ENCODE assay signal across 9 mouse cellular contexts in genomic region chr17:5976221-5977055, GRCm38 (mm10). TPM values are rescaled to one million over a fixed set of nuclear protein-coding genes. Genes with fewer than 3 reads are reported as not detected.
DNase-seq lines count a peak whose midpoint lies in the region; ATAC-seq lines count a peak whose summit lies in the region.
"Had no signal": no experiment of that assay in that cellular context is flagged by ENCODE, and none has a peak within 500 bp of the region (broad histone marks: within the 10 kb centered on the region; RNA-seq: fewer than 3 reads in every experiment).

No protein-coding gene starts in this region.

- peak overlapping the region; percentile 57 for H3K27ac ChIP-seq in intestine, embryonic 14.5 days (ENCODE audit: low read depth)
- peak overlapping the region; percentile 54 for H3K27ac ChIP-seq in macrophage

- no peaks in the 10 kb centered on the region for H3K36me3 ChIP-seq in intestine, embryonic 14.5 days (ENCODE audit: control insufficient read depth, insufficient read depth, low read length)
- no peaks in the 10 kb centered on the region for H3K36me3 ChIP-seq in macrophage (ENCODE audit: inconsistent target)
- H3K36me3 ChIP-seq: G1E had no signal

- 51% methylated on average over 20 of the region's 20 CpGs for WGBS in intestine, embryonic 14.5 days
- WGBS in macrophage (ENCODE audit: missing documents): 79% methylated on average over 20 of the region's 20 CpGs

- no peaks in the 10 kb centered on the region for H3K27me3 ChIP-seq in intestine, embryonic 14.5 days (replicated peaks; ENCODE audit: control insufficient read depth, insufficient read depth, low read length)

- H3K4me3 ChIP-seq in intestine, embryonic 14.5 days (ENCODE audit: low read depth, low read length): no peak overlapping the region
- H3K4me3 ChIP-seq in macrophage (ENCODE audit: inconsistent target): peak overlapping the region; percentile 16; the same call in 1 of the 2 replicates

- no peaks in the 10 kb centered on the region for H3K9me3 ChIP-seq in intestine, embryonic 14.5 days (ENCODE audit: control insufficient read depth, low read length)
- H3K9me3 ChIP-seq: G1E had no signal

- H3K4me2 ChIP-seq in intestine, embryonic 14.5 days (ENCODE audit: low read length): 0 out of 2 replicates have a peak overlapping the region, but pooled peaks have one; percentile 38

- peaks cover 40% of the 10 kb centered on the region; the same call in 1 of the 2 replicates for H3K79me2 ChIP-seq in macrophage (ENCODE audit: inconsistent target)

- ATAC-seq in frontal cortex, adult (ENCODE audit: low TSS enrichment): peak; percentile 70
- no peak for ATAC-seq in intestine, embryonic 14.5 days (replicated peaks; ENCODE audit: low FRiP score, low TSS enrichment, low read depth)

- no peak overlapping the region for H3K9ac ChIP-seq in intestine, embryonic 14.5 days (ENCODE audit: low read length)

- no peak for DNase-seq in frontal cortex, postnatal 14 days (ENCODE audit: low spot score in 2 of 2)
- peak; percentile 22 for DNase-seq in thymus, postnatal 14 days
- no peak for DNase-seq in thymus, adult 18-20 months
- no peak for DNase-seq in intestine, embryonic 14.5 days (ENCODE audit: low spot score)
- DNase-seq in ovary, postnatal 36 days (ENCODE audit: low spot score): no peak
- DNase-seq in urinary bladder, adult 2 months (ENCODE audit: low spot score): no peak

- peaks cover 37% of the 10 kb centered on the region for H3K4me1 ChIP-seq in intestine, embryonic 14.5 days (replicated peaks; ENCODE audit: control insufficient read depth, insufficient read depth, low read length)

RNA-seq across cellular contexts. Expression of gene Synj2, which starts 35.4 kb away (rescaled TPM):
- polyA plus RNA-seq in intestine, embryonic 14.5 days (2014; fragmentation: Nextera tagmentation; extraction: Ambion mirVana): 9.0 and 10.0 TPM in 2 replicates
- 10 to 100 TPM in 23 of 26 experiments, 1 to 10 TPM in 3; 7.5 to 79.6 (median 43.2) TPM for total RNA-seq in macrophage (2018; cell fraction: chromatin; rRNA removed)
- 10 to 100 TPM in 6 of 26 experiments, 1 to 10 TPM in 20; 3.9 to 11.1 (median 8.9) TPM for total RNA-seq in macrophage (2018; cell fraction: cytosol; rRNA removed)
- total RNA-seq in macrophage (2018; cell fraction: nucleus; rRNA removed): 10 to 100 TPM in 20 of 26 experiments, 1 to 10 TPM in 6; 6.4 to 47.9 (median 19.5) TPM
- 6.0 to 14.0 TPM (median 7.9 TPM) in 3 replicates for polyA plus RNA-seq in macrophage (2018)
- polyA plus RNA-seq in urinary bladder, adult 2 months (2012; rRNA removed): 17.3 and 22.7 TPM in 2 replicates
